Mouse (Mus musculus) neural tube, embryonic 13.5 days (tissue): Measurements from ENCODE around the gene Gpc6. TPM values are rescaled to one million over a fixed set of nuclear protein-coding genes. Genes with fewer than 3 reads are reported as not detected.

ENCODE experiments used
- ATAC-seq: fragments of 200-750 bp; cut with Nextera tagmentation; 2 replicates; pipeline ENCODE4 v1.8.0; 2017; ENCODE audit warnings: low read depth, mild to moderate bottlenecking, moderate TSS enrichment, moderate library complexity
- H3K27ac ChIP-seq: fragments of 300-500 bp; sonication (generic); replicated peaks from 2 replicates; pipeline ENCODE4 v1.5.1; 2015; ENCODE audit warnings: moderate library complexity, mild to moderate bottlenecking, inconsistent platforms
- H3K27me3 ChIP-seq: fragments of 300-500 bp; sonication (generic); 2 replicates; pipeline ENCODE4 v1.6.1; 2015; ENCODE audit warnings: mild to moderate bottlenecking, inconsistent platforms
- H3K36me3 ChIP-seq: fragments of 300-500 bp; sonication (generic); 2 replicates; pipeline ENCODE4 v1.6.1; 2015; ENCODE audit warnings: mild to moderate bottlenecking, inconsistent platforms
- H3K4me1 ChIP-seq: fragments of 300-500 bp; sonication (generic); replicated peaks from 2 replicates; pipeline ENCODE4 v1.6.1; 2015; ENCODE audit warnings: inconsistent platforms
- H3K4me2 ChIP-seq: fragments of 300-500 bp; sonication (generic); 2 replicates; pipeline ENCODE4 v1.6.1; 2015; ENCODE audit warnings: inconsistent platforms, mild to moderate bottlenecking, moderate library complexity
- H3K4me3 ChIP-seq: fragments of 300-500 bp; sonication (generic); 2 replicates; pipeline ENCODE4 v1.5.1; 2015; ENCODE audit warnings: mild to moderate bottlenecking, inconsistent platforms
- H3K9ac ChIP-seq: fragments of 300-500 bp; sonication (generic); 2 replicates; pipeline ENCODE4 v1.6.1; 2015; ENCODE audit warnings: moderate library complexity, mild to moderate bottlenecking, inconsistent platforms
- H3K9me3 ChIP-seq: fragments of 300-500 bp; sonication (generic); 2 replicates; pipeline ENCODE4 v1.6.1; 2016; ENCODE audit warnings: inconsistent platforms
- WGBS: fragments of 180-500 bp; shearing (Covaris S2); methylation state at CpG from one replicate; pipeline ENCODE4 v1.1.7; 2015; 5-methylcytosine and 5-hydroxymethylcytosine counted together
- polyA plus RNA-seq: library from polyadenylated mRNA; unstranded; fragments of >200 nt; fragmentation: Nextera tagmentation; extraction: Ambion mirVana; gene quantifications from 2 replicates; pipeline ENCODE4 v1.2.1, GENCODE M21; 2015

Gene Gpc6
- polyA plus RNA-seq, 1 experiment from 2014 or later: 22.1 TPM

- WGBS: 80% methylated on average over 7 of the region's 7 CpGs
- Histone ChIP-seq H3K27ac (no peak overlapping the region), H3K27me3 (no peaks in the 10 kb centered on the region), H3K9me3 (no peaks in the 10 kb centered on the region), H3K4me1 (no peaks in the 10 kb centered on the region), H3K4me2 (no peak overlapping the region), H3K36me3 (no peaks in the 10 kb centered on the region), H3K4me3 (no peak overlapping the region), H3K9ac (no peak overlapping the region)
- ATAC-seq: no peak
Observed at GRCm38 (mm10) chr14:117351296-117351695, 426.2 kb downstream of the Gpc6 start.

- Histone ChIP-seq H3K27ac (no peak overlapping the region), H3K4me3 (no peak overlapping the region), H3K27me3 (no peaks in the 10 kb centered on the region)
Observed at GRCm38 (mm10) chr14:117361155-117361964, 436.2 kb downstream of the Gpc6 start.

DNA sequence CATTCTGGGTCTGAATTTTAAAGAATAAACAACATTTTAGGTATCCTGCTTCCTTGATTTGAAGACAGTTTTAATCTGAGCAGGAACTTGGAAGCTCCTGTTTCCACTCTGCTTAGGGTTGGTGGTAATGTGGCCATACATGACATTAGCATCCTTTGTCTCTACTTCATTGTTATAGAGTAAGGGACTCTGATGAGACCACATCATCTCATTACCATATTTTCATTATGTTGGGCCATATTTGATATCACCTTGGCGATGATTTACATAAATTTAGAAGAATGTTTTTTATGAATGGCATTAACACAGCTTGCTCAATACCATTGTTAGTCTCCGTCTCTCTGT is 436.8 kb downstream of the Gpc6 start:
- peaks cover 9% of the 10 kb centered on the region for H3K4me1 ChIP-seq
- no peaks in the 10 kb centered on the region for H3K27me3 ChIP-seq
- no peak for ATAC-seq
- H3K36me3 ChIP-seq: no peaks in the 10 kb centered on the region
- 85% methylated on average over 2 of the region's 2 CpGs for WGBS
- no peak overlapping the region for H3K4me2 ChIP-seq
- no peaks in the 10 kb centered on the region for H3K9me3 ChIP-seq
- H3K4me3 ChIP-seq: no peak overlapping the region
- H3K9ac ChIP-seq: no peak overlapping the region
- no peak overlapping the region for H3K27ac ChIP-seq

More at GRCm38 (mm10) chr14:117361155-117361964, 436.2 kb downstream of the Gpc6 start:
- no peak; the same call in 1 of the 2 replicates for ATAC-seq
- H3K4me2 ChIP-seq: no peak overlapping the region
- no peaks in the 10 kb centered on the region for H3K9me3 ChIP-seq
- 57% methylated on average over 9 of the region's 9 CpGs for WGBS
- no peaks in the 10 kb centered on the region for H3K36me3 ChIP-seq
- peaks cover 9% of the 10 kb centered on the region for H3K4me1 ChIP-seq
- H3K9ac ChIP-seq: no peak overlapping the region

DNA sequence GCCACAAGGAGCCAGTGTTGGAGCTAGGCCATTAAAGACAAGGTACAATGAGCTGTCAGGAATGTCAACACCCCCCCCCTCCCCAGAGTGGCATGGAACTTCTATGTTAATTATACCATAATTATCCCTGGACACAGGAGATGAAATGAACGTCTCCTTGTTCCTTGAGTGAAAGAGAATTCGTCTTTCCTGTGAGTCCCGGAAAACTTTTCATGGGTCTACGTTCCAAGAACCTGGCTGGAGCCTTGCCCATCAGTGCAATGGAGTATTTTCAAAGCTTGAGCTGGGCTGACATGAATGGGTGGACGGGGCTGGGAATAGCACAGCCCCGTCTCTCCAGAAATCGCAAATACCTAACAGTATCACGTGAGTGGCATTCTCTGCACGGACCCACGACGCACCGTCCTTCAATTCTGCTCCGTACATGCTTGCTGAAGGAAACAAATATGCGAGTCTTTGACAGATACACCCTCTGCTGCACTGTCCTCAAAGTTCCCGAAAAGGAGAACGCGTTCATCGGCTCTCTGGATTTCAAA is 444.3 kb downstream of the Gpc6 start:
- Histone ChIP-seq H3K4me3 (no peak overlapping the region), H3K4me2 (no peak overlapping the region), H3K27me3 (no peaks in the 10 kb centered on the region), H3K4me1 (no peaks in the 10 kb centered on the region), H3K9ac (no peak overlapping the region), H3K27ac (no peak overlapping the region), H3K36me3 (no peaks in the 10 kb centered on the region), H3K9me3 (no peaks in the 10 kb centered on the region)
- 87% methylated on average over 18 of the region's 18 CpGs for WGBS
- no peak for ATAC-seq

DNA sequence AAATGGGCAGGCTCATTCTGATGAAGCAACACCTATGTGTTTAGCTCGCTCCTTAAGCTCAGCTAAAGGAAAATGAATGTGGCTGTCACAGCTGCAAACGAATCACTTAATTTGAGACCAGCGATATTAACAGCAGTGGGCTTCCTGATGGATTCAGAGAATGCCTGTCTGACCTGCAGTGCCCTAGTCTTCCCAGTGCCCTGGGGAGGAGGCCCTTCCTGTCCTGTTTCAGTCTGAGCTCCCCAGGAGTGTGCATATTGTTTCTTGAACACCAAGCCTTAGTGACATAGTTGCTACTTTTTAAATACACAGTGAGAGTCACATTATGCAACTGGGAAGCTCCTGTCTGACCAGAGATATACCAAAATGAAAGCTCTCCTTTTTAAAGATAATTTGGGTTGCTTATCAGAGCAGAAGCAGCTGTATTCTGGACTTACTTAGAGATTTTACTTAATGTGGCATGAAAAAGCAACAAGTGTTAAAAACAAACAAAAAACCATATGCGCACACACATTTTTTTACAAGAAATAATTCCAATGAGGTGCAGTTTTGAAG is 451.8 kb downstream of the Gpc6 start:
- WGBS: 45% methylated on average over 4 of the region's 4 CpGs
- H3K27me3 ChIP-seq: no peaks in the 10 kb centered on the region
- no peak overlapping the region for H3K4me2 ChIP-seq
- no peaks in the 10 kb centered on the region for H3K9me3 ChIP-seq
- no peak overlapping the region for H3K4me3 ChIP-seq
- H3K27ac ChIP-seq: no peak overlapping the region
- H3K4me1 ChIP-seq: peaks cover 3% of the 10 kb centered on the region; the same call in 1 of the 2 replicates
- H3K9ac ChIP-seq: no peak overlapping the region
- no peaks in the 10 kb centered on the region for H3K36me3 ChIP-seq
- ATAC-seq: no peak

- 81% methylated on average over 6 of the region's 6 CpGs for WGBS
- no peak for ATAC-seq
Observed at GRCm38 (mm10) chr14:117379979-117380378, 454.9 kb downstream of the Gpc6 start.

DNA sequence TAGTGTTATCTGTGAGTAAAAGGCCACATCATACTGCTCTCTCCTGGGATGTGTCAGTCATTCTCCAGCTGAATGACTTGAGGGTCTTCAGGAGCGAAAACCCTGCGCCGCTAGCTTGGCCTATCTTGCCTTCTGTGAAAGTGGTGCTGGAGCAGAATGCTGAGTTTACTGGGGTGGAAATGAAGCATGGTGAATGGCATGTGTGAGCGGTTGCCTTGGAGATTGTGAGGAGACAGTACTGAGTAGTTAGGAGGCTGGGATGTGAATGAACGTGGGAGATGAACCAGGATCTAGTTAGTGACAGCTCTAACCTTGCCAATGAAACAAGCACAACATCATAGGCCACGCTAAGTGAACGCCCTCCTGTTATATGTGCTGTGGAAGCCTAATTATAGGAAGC is 458.1 kb downstream of the Gpc6 start:
- no peaks in the 10 kb centered on the region for H3K27me3 ChIP-seq
- H3K4me1 ChIP-seq: peaks cover 13% of the 10 kb centered on the region
- H3K9ac ChIP-seq: no peak overlapping the region
- H3K27ac ChIP-seq: no peak overlapping the region
- H3K4me3 ChIP-seq: no peak overlapping the region
- no peak overlapping the region for H3K4me2 ChIP-seq
- H3K9me3 ChIP-seq: no peaks in the 10 kb centered on the region
- H3K36me3 ChIP-seq: no peaks in the 10 kb centered on the region
- WGBS: 50% methylated on average over 7 of the region's 7 CpGs
- no peak; the same call in 1 of the 2 replicates for ATAC-seq

More at GRCm38 (mm10) chr14:117379979-117380378, 454.9 kb downstream of the Gpc6 start:
- H3K27ac ChIP-seq: no peak overlapping the region
- no peaks in the 10 kb centered on the region for H3K9me3 ChIP-seq
- no peak overlapping the region for H3K9ac ChIP-seq
- no peaks in the 10 kb centered on the region for H3K27me3 ChIP-seq
- no peaks in the 10 kb centered on the region for H3K36me3 ChIP-seq
- no peak overlapping the region for H3K4me2 ChIP-seq
- no peak overlapping the region for H3K4me3 ChIP-seq
- H3K4me1 ChIP-seq: peaks cover 12% of the 10 kb centered on the region

DNA sequence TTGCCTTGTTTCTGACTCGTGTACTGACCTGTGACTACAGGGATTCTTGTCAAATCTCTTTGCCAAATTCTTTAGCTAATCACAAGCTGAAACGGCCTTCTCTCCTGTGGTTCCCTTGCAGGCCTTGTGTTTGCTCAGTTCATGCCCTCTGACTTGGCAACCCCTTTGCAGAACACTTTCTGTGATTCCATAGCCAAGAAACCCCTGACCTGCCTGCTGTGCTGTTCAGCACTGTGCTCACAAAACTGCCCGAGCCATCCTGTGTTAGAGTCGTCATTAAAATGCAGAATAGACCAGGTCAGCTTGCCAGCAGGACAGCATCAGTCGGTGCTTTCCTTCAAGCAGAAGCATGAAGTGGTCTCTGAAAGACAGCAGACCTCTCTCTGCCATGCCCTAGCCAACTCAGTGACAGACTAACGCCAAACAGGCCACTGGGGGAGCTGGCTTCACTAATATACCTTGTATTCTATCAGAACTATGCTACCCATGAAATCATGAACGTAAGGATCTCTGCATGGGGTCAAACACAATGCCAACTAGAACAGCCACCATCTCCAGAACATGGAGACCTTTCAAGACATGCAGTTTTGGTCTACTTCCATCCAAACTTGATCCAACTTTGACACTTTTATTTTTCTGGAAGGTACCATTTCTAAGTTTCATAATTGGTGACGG is 459.1 kb downstream of the Gpc6 start:
- Histone ChIP-seq H3K9me3 (no peaks in the 10 kb centered on the region), H3K27me3 (no peaks in the 10 kb centered on the region), H3K36me3 (no peaks in the 10 kb centered on the region), H3K4me3 (no peak overlapping the region), H3K4me2 (no peak overlapping the region), H3K27ac (no peak overlapping the region), H3K9ac (no peak overlapping the region), H3K4me1 (peaks cover 20% of the 10 kb centered on the region)
- WGBS: 50% methylated on average over 8 of the region's 8 CpGs
- ATAC-seq: no peak

- Histone ChIP-seq H3K36me3 (no peaks in the 10 kb centered on the region), H3K4me3 (no peak overlapping the region), H3K4me2 (no peak overlapping the region), H3K9me3 (no peaks in the 10 kb centered on the region), H3K9ac (no peak overlapping the region), H3K27me3 (no peaks in the 10 kb centered on the region), H3K4me1 (peaks cover 20% of the 10 kb centered on the region), H3K27ac (no peak overlapping the region)
- ATAC-seq: no peak
Observed at GRCm38 (mm10) chr14:117385731-117386270, 460.7 kb downstream of the Gpc6 start.

DNA sequence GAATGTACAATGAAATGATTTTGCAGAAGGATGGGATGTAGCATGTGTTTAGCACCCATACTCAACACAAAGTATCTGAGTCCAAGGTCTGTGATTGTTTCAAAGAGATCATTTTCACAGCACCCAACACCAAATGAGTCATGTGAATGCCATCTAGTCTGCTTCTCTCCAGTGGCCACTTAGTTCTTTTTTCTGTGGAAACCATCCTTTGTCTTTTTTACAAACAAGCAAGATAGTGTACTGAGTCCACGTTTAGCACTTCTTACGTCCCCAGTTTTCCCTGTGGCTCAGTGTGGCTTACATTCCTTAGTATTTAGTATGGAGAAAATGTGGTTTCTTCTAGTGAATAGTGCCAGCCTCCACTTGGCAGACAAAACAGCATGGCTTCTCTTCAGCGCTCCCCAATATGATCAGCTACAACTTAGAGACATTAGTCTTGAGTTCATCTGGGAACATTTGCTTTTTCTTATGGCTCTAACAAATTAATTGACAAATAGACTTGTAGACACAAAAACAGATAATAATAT is 465.7 kb downstream of the Gpc6 start:
- H3K27me3 ChIP-seq: no peaks in the 10 kb centered on the region
- no peaks in the 10 kb centered on the region for H3K9me3 ChIP-seq
- WGBS: 90% methylated on average over 3 of the region's 3 CpGs

GRCm38 (mm10) chr14:117391412-117391811 is 466.3 kb downstream of the Gpc6 start:
- Histone ChIP-seq H3K27me3 (no peaks in the 10 kb centered on the region), H3K36me3 (no peaks in the 10 kb centered on the region), H3K27ac (no peak overlapping the region), H3K9me3 (no peaks in the 10 kb centered on the region), H3K4me1 (peaks cover 11% of the 10 kb centered on the region; the same call in 1 of the 2 replicates), H3K9ac (no peak overlapping the region), H3K4me2 (no peak overlapping the region), H3K4me3 (no peak overlapping the region)
- no peak for ATAC-seq
- 66% methylated on average over 4 of the region's 4 CpGs for WGBS

More for the DNA sequence above, 465.7 kb downstream of the Gpc6 start:
- Histone ChIP-seq H3K9ac (no peak overlapping the region), H3K36me3 (no peaks in the 10 kb centered on the region), H3K27ac (no peak overlapping the region), H3K4me2 (no peak overlapping the region), H3K4me3 (no peak overlapping the region), H3K4me1 (peaks cover 11% of the 10 kb centered on the region; the same call in 1 of the 2 replicates)
- ATAC-seq: no peak

- Histone ChIP-seq H3K27ac (no peak overlapping the region), H3K27me3 (no peaks in the 10 kb centered on the region), H3K4me1 (no peaks in the 10 kb centered on the region), H3K9me3 (no peaks in the 10 kb centered on the region), H3K4me3 (no peak overlapping the region), H3K9ac (no peak overlapping the region), H3K36me3 (no peaks in the 10 kb centered on the region), H3K4me2 (no peak overlapping the region)
- ATAC-seq: no peak
- 91% methylated on average over 3 of the region's 3 CpGs for WGBS
Observed at GRCm38 (mm10) chr14:117397165-117397564, 472.1 kb downstream of the Gpc6 start.
